Mouse (Mus musculus) ES-E14 (cell line): ENCODE measurements at regions not wholly inside any gene's neighbourhood (a gene's known extent, or its start where the extent isn't known, plus 50 kb on each side); places are given as distances from the start of the nearest gene placed in this dataset.
A peak's percentile ranks its signal among the peaks of the same experiment; 100 is the strongest.

ENCODE experiments used
- DNase-seq: peaks from one replicate; pipeline ENCODE4 v3.0.0-alpha.2; 2013; ENCODE audit warnings: low read depth, low spot score
- H3K27ac ChIP-seq: 2 replicates; pipeline ENCODE4 v1.5.1; 2012; ENCODE audit warnings: low read depth, mild to moderate bottlenecking, low read length, moderate library complexity, mixed read lengths; ENCODE audit not compliant: poor library complexity, insufficient read depth, severe bottlenecking
- H3K36me3 ChIP-seq: 2 replicates; pipeline ENCODE4 v1.6.1; 2012; ENCODE audit warnings: mild to moderate bottlenecking, low read length, moderate library complexity, mixed read lengths; ENCODE audit not compliant: control insufficient read depth, poor library complexity, insufficient read depth, severe bottlenecking
- H3K4me1 ChIP-seq, 2 experiments: fragments of 150-350 bp in 1 of 2; sonication (generic) in 1 of 2; 2 replicates each; pipeline ENCODE4 v1.6.1; 2012; ENCODE audit warnings: low read length in 2 of 2, mild to moderate bottlenecking in 1 of 2, mixed read lengths in 1 of 2; ENCODE audit not compliant: control insufficient read depth in 2 of 2, insufficient read depth in 2 of 2, poor library complexity in 1 of 2
- H3K4me3 ChIP-seq, 2 experiments: fragments of 150-350 bp in 1 of 2; sonication (generic) in 1 of 2; 2 replicates each; pipeline ENCODE4 v1.5.1; 2012; ENCODE audit warnings: low read length in 2 of 2, low read depth in 1 of 2, mild to moderate bottlenecking in 1 of 2, mixed read lengths in 1 of 2; ENCODE audit not compliant: insufficient read depth in 1 of 2, poor library complexity in 1 of 2, severe bottlenecking in 1 of 2
- H3K9ac ChIP-seq: 2 replicates; pipeline ENCODE4 v1.6.1; 2012; ENCODE audit warnings: low read depth, mild to moderate bottlenecking, low read length, mixed read lengths; ENCODE audit not compliant: poor library complexity, insufficient read depth, severe bottlenecking
- H3K9me3 ChIP-seq: fragments of 150-350 bp; sonication (generic); 2 replicates; pipeline ENCODE4 v1.6.1; 2012; ENCODE audit warnings: low read depth, mild to moderate bottlenecking, low read length; ENCODE audit not compliant: control insufficient read depth, insufficient read depth
- CHD2 ChIP-seq: IDR thresholded peaks from 2 replicates; pipeline ENCODE4 v1.6.1; 2014; ENCODE audit warnings: mild to moderate bottlenecking, low read depth, low read length, inconsistent platforms
- HCFC1 ChIP-seq: IDR thresholded peaks from 2 replicates; pipeline ENCODE4 v1.6.1; 2012; ENCODE audit warnings: low read length, inconsistent platforms, borderline replicate concordance; ENCODE audit not compliant: insufficient read depth
- MAFK ChIP-seq: IDR thresholded peaks from 2 replicates; pipeline ENCODE4 v1.6.1; 2014; ENCODE audit warnings: mild to moderate bottlenecking, low read depth, low read length, inconsistent platforms; ENCODE audit not compliant: insufficient read depth
- ZC3H11A ChIP-seq: IDR thresholded peaks from 2 replicates; pipeline ENCODE4 v1.6.1; 2012; ENCODE audit warnings: low read depth, mild to moderate bottlenecking, inconsistent platforms, low read length, borderline replicate concordance
- ZNF384 ChIP-seq: IDR thresholded peaks from 2 replicates; pipeline ENCODE4 v1.6.1; 2012; ENCODE audit warnings: low read depth, low read length, inconsistent platforms
- in situ Hi-C, 2 experiments: fragments of 600-800 bp; cut with MboI; formaldehyde crosslinking; loops; one replicate each; pipeline ENCODE4 v1.15.1; 2025; ENCODE audit warnings: low sequenced_read_pairs in 2 of 2, inconsistent platforms in 1 of 2; ENCODE audit not compliant: unreplicated experiment in 2 of 2

DNA sequence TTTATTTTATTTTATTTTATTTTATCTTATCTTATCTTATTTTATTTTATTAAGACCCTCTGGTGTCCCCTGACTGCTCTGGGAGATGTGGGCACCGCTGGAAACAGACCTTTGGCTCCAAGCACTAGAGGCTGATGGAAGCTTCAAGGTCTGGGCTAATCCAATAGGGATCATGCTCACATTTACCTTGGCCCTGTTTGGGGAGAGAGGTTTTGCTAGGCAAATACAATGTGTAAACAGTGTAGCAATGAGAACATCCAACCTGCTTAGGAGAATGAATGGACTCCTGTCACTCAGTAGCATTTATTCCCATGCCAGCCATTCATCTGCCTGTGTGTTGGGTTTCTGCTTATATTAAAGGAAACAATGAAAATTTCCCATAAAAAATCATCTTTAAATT, 313.8 kb downstream of the Prdm2 start:
- Histone ChIP-seq H3K4me1 (no peaks in the 10 kb centered on the region), H3K9me3 (no peaks in the 10 kb centered on the region), H3K4me3 (no peak overlapping the region), H3K27ac (no peak overlapping the region; the same call in 1 of the 2 replicates), H3K36me3 (no peaks in the 10 kb centered on the region), H3K9ac (no peak overlapping the region)
- in situ Hi-C loops: no loop called here
- TF ChIP-seq HCFC1 (no peak), ZC3H11A (no peak), CHD2 (no peak)
- DNase-seq: no peak

DNA sequence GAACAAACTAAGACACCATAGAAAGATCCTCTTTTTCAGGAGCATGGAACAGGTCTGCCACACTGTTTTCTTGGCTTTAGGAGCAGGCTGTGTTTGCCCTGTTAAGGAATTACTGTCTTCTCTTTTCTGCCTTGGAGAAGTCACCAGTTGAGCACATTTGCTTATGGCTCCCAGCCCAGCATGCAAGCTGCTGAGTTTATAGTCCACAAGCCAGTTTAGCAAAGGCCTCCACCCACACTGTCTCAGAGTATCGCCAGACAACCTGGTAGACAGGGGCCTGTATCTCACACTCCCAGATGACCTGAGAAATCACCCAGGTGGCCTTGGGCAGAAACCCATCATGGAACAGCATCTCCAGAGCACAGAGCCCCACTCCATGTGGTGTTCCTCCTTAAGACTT, 322.1 kb downstream of the Prdm2 start:
- Histone ChIP-seq H3K27ac (no peak overlapping the region), H3K4me3 (no peak overlapping the region), H3K9ac (no peak overlapping the region), H3K4me1 (no peaks in the 10 kb centered on the region), H3K9me3 (no peaks in the 10 kb centered on the region), H3K36me3 (no peaks in the 10 kb centered on the region)
- no peak for TF ChIP-seq ZNF384
- no peak for TF ChIP-seq HCFC1
- TF ChIP-seq MAFK: no peak
- TF ChIP-seq CHD2: no peak
- TF ChIP-seq ZC3H11A: no peak
- in situ Hi-C loops: no loop called here
- no peak for DNase-seq

GRCm38 (mm10) chr4:142888891-142889290, 323.9 kb downstream of the Prdm2 start:
- in situ Hi-C loops: no loop called here
- TF ChIP-seq ZC3H11A: no peak
- no peak for TF ChIP-seq HCFC1
- no peak for TF ChIP-seq CHD2
- no peak for TF ChIP-seq ZNF384
- TF ChIP-seq MAFK: no peak
- Histone ChIP-seq H3K4me1 (no peaks in the 10 kb centered on the region), H3K36me3 (no peaks in the 10 kb centered on the region), H3K9ac (no peak overlapping the region), H3K4me3 (no peak overlapping the region), H3K9me3 (no peaks in the 10 kb centered on the region), H3K27ac (no peak overlapping the region)
- DNase-seq: no peak

GRCm38 (mm10) chr4:142887876-142888275, 324.9 kb downstream of the Prdm2 start:
- Histone ChIP-seq H3K27ac (no peak overlapping the region), H3K4me3 (no peak overlapping the region), H3K9me3 (no peaks in the 10 kb centered on the region), H3K4me1 (no peaks in the 10 kb centered on the region), H3K9ac (no peak overlapping the region), H3K36me3 (no peaks in the 10 kb centered on the region)
- in situ Hi-C loops: no loop called here
- DNase-seq: no peak
- TF ChIP-seq CHD2 (no peak), HCFC1 (no peak), ZNF384 (no peak), MAFK (no peak), ZC3H11A (no peak)

DNA sequence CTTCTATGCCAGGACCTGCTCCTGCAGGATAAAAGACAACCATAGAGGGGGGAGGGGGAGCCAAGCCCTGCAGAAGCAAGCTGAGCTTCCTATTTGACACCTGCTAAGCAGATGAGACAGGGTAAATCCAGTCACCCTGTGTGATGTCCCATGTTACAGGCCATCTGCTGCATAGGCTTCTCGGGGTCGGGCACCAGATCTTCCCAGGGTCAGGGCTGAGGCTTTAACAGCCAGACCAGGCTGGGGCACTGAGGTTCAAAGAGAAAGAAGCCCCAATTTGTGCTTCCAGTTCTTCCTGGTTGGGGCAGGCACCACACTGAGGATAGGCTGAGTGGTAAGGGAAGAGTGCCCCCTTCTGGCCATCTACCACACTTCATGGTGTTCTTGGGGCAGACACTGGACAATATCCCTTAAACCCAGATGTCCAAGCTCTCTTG, 332.5 kb downstream of the Prdm2 start:
- peak; percentile 62 for DNase-seq
- Histone ChIP-seq H3K9me3 (no peaks in the 10 kb centered on the region), H3K27ac (no peak overlapping the region), H3K4me1 (no peaks in the 10 kb centered on the region), H3K9ac (no peak overlapping the region), H3K36me3 (no peaks in the 10 kb centered on the region), H3K4me3 (no peak overlapping the region)
- in situ Hi-C loops: no loop called here
- TF ChIP-seq CHD2 (no peak), ZC3H11A (peak; percentile 27; the same call in 1 of the 2 replicates), ZNF384 (no peak), MAFK (no peak)
